Mouse (Mus musculus) left cerebral cortex, postnatal 10 days (tissue): ENCODE results near the gene Traf4. TPM values are rescaled to one million over a fixed set of nuclear protein-coding genes. Genes with fewer than 3 reads are reported as not detected.

ENCODE experiments used
- DNase-seq, 2 experiments: peaks; one replicate each; pipeline ENCODE4 v3.0.0; 2021 to 2022; ENCODE audit warnings: low spot score in 2 of 2, mixed read lengths in 1 of 2; ENCODE audit errors: extremely low spot score in 1 of 2
- intact Hi-C: fragments of 180-260 bp; cut with DNase I; formaldehyde crosslinking; loops from one replicate; pipeline ENCODE4 v1.15.1; 2025
- total RNA-seq, 2 experiments: library from RNA; stranded (reverse); gene quantifications; 2 replicates each; pipeline ENCODE4 v1.2.3; 2021

Gene Traf4
- total RNA-seq, 2 experiments from 2014 or later = 31.0 to 32.6 TPM

DNA sequence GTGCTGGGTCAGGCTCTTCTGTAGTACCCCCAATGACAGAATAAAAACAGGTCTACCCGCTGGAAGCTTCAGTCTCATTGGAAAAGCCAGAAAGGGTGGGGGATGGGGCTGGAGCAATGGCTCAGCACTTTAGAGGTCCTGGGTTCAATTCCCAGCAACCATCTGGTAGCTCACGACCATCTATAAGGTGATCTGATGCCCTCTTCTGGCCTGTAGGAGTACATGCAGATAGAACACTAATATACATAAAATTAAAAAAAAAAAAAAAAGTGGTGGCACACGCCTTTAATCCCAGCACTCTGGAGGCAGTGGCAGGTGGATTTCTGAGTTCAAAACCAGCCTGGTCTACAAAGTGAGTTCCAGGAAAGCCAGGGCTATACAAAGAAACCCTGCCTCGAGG is 5.9 kb upstream of the Traf4 start:
- intact Hi-C loops = loop anchor here (10.0 kb wide), 1 partner anchor 347 kb away; no protein-coding TSS in a partner anchor
- DNase-seq = no peak

DNA sequence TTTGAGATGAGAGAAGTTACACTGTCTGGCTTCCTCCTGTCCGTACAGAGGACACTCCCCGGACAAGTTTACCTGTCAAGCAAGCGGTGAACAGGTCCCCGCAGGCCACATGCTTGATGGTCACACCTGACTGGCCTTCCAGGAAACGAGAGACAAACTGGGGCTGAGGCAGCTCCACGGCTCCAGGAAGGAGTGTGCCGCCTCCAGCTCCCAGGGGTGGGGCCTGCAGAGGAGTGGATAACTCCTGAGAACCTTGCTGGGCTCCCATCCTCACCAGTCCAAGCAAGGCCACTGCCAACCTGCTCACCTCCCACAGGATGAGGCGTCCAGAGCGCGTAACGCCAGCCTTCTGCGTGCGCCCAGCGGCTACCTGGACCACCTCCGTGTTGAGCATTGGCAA is 4.9 kb upstream of the Traf4 start:
- intact Hi-C loops = loop anchor here (10.0 kb wide), 1 partner anchor 346 kb away; no protein-coding TSS in a partner anchor

DNA sequence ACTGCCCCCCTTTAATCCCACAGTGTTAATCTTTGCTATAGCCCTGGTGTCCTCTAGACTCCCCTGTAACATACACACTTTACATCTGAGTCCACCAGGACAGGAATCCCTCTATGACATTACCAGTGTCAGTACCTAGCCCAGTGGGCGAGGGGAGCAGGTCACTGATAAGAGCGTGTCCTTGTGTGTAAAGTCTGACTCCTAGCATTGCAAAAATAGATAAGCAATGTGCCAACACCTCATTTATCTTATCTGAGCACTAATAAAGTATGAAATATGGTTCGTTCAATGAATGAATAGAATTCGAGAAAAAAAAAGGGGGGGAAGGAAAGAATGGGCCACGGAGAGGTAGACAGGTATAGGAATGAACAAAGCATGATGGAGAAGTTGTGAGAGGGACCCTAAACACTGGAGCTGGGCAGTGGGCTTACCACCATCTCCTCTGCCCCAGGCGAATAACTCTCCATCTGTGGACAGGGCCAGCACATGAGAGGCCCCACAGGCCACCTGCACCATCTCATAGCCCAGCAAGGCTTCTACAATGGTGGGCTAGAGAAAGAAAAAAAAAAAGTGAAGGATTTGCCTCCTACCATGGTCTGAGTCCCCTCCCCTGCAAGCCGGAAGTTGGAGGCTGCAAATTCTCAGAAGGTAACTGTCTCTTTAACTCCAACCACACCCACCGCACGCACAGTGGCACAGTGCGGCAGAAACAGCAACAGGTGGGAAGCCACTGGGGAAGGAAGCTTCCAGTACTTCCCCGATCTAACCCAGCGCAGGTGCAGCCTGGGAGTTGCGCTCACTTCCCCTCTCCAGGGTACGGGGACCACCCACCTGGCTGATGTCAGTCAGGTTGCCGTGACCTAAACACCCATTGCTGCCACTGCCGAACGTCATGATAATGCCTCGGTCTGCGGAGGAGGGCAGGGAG is 3.4 kb upstream of the Traf4 start:
- no peak for DNase-seq
- intact Hi-C loops = no loop called here

More for the DNA sequence above, 4.9 kb upstream of the Traf4 start:
- no peak for DNase-seq

DNA sequence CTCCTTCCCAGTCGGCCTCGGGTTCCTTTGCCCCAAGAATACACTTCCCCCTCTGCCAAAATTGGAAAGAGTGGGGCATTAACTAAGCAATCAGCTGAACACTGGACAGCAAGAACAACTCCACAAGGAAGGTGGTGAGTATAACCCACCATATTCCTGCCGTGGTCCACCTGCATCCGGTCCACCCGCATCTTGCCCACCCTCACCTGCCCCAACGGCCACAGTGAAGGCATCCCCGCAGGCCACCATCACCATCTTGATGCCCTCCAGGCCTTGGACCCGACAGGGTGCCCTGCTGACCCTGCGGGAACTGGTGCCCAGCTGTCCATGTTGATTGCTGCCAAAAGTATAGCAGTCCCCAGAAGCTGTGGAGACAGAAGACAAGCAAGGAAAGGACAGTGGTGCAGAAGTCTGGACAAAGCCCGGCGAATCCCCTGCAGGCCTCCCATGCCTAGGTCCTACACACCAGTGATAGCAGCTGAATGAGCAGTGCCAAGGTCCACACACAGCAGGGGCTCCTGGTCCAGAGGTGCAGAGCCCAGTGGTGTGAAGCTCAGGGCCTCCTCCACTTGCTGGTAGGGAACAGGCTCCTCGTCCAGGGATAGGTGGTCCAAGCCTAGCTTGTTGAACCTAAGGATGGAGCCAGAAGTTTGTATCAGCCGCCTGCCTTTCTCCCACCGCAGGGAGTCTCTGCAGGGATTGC is 2.0 kb upstream of the Traf4 start:
- DNase-seq = no peak
- intact Hi-C loops = no loop called here

DNA sequence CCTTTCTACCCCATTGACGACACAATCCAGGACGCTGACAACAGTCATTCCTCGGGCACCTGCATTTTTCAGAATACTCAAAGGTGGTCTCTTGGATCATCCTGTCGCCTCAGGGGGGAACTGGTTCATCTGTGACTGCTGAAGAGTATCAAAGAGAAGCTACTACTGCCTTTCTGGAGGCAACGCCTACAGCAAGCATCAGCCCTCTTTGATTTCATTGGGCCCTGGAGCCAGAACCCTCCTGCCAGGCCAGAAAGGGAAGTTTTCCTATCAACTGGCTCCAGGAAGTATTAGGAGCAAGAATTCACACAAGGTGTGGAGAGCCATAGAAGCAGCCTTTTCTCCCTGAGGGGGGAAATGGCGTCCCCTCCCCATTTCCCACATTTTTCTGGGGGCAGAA is 1.3 kb upstream of the Traf4 start:
- DNase-seq = no peak
- intact Hi-C loops = no loop called here

DNA sequence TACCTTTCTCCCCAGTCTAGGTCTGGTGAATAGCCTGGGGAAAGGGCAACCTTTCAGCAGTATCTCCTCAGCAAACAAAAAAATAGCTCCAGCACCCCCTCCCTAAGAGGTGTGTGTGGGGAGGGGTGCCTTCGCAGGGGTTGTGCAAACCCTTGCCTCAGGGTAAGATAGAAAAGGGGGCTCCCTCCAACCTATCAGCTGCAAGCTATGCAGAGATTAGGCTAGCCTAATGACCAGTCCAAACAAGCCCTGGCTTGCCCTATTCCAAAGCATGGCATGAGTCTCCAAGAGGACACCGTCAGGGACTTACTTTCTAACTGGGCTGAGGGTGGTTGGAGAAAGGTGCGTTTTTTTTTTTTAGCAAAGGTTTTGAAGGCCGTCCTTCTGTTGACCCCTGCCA is 772 bp upstream of the Traf4 start:
- no peak for DNase-seq
- intact Hi-C loops = no loop called here

DNA sequence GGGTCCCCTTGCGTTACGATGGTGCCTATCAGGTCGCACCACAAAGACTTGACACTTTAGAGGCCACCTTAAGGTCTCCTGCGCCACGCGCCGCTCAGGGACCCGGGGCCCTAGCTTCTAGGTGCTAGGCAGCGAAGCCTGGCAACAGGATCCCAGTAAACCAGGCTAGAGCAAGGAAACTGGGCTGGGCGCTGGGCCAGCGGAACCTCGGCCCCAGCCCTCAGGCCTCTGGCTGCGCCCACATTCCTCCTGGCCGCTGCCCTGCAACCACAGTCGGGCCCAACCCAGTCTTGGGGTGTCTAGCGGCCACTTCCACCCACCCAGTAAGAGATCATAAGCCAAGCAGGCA is 346 bp upstream of the Traf4 start:
- intact Hi-C loops = no loop called here
- DNase-seq = peak in 1 of 2 experiments; percentile 78

DNA sequence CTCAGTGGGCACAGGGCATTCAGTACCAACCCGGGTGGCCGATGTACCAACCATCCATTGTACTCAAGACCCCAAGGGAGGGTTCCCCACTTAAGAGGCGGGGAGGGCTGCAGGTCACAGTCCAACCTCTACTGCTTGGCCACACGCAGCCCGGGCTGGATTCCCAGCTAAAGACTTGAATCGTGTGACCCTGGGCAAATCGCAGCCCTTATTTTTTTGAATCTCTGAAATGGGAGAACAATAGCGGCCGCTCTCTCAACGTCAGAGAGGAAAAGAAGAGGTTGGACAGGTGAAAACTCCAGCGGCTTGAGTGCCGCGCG is 825 bp downstream of the Traf4 start:
- intact Hi-C loops = no loop called here
- DNase-seq = no peak

DNA sequence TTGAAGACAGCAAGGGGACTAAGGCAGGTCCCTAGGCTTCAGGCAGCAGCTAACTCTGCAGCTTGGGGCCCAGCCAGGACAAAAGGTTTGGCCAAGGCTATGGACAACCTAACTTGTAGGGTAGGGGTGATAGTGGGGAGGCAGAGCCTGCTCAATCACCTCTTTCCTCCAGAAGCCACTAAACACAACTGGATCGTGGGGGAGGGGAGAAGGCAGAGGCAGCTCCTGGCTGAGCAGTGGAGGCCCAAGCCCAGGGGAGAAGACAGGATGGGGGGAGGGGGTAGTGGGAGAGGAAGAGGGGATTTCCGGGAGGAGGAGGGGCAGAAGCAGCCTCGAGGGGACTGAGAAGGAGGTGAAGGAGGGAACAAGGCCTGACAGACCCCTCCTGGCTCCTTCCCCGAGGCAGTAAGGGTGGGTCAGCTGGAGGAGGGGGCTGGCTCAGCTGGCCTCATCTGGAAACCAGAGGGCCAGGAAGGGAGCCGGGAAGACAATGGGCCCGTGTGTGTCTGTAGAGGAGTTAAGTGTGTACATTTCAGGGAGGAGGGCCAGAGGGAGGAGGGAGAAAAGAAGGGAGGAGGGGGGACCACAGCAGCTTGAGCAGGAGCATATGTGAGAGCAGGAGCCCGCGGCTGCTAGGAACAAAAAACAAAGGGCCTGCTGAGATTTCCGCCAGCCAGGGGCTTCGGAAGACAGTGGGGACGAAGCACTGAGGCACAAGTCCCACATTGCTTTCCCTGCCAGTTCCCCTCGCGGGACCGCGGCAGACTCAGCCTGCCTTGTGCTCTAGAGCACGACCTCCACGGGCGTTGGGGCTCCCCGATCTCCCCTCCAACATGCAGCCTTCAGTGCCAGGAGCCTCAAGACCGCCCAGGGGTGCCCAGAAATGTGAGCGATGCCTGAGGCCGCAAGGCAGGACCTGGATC is 1.4 kb downstream of the Traf4 start:
- peak in 1 of 2 experiments; percentile 86 for DNase-seq
- intact Hi-C loops = no loop called here

DNA sequence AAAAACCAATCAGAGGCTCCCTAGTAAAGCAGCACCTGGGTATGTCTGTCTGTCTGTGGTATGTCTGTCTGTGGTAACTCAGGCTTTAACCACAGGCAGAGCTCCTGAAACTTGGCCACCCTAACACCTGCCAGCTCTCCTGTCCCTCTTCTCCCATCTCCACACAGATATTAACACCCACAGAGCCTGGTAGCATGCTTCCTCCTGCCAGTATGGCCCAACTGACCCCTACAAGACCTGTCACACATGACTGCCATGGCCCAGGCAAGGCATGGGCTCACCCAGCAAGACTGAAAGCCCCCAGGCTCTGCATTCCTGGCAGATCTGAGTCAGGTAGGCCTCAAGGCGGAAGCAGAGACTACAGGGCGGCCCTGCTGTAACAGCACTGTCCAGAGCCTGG is 2.3 kb downstream of the Traf4 start:
- intact Hi-C loops = no loop called here
- no peak for DNase-seq

DNA sequence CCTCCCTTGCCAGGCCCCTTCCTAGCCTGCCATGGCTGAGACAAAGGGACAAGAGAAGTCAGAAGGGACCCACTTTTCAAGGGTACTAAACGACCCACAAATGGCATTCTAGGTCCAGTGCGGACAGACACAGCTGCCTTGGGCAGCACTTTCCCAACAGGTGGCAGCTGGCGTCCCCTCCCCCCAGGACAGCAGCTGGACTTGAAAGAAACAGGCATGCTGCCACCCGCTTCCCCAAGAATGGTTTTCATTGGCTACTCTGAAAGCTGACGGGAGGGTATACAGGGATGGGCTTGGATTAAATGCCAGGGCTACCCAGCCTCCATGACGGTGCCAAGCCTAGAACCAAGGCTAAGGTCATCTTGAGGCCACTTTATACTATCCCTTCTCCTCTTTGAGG is 2.9 kb downstream of the Traf4 start:
- intact Hi-C loops = no loop called here
- DNase-seq = peak; percentile 67 to 86

DNA sequence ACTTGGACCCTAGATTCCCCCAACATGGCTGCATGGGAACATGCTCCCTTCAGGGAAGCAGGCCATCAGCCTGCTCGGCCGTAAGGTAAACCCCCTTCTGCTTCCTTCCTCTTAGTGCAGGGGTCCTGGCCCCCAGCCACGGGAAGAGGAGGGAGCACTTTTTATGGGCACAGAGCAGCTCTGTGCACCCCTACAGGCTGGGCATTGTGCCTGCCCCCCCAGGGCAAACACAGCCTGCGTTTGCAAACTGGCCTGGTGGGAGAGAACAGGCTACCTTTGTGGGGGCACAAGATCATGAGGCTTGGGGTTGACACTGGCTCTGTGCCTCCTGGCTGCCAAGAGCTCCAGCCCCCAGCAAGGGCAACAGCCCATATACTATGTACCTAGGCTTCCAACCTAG is 3.4 kb downstream of the Traf4 start:
- DNase-seq = peak; percentile 49 to 79
- intact Hi-C loops = no loop called here

DNA sequence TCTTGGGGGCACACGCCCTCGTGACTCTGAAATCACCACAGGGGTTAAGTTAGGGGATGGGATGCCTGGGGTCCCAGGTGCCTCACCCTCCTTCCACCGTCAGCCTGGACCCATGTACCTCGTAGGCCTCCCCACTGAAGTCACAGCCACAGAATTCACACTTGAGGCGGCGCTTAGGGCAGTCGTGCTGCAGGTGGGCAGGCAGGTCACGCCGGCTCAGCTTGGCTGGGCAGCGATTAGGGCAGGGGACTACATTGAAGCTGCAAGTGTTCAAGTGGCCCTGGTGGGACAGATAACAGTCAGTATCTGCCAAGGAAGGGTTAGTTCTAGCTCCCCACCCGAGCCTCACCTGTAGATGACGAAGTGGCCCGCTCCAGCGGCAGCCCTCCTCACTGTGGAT is 4.2 kb downstream of the Traf4 start:
- intact Hi-C loops = no loop called here

DNA sequence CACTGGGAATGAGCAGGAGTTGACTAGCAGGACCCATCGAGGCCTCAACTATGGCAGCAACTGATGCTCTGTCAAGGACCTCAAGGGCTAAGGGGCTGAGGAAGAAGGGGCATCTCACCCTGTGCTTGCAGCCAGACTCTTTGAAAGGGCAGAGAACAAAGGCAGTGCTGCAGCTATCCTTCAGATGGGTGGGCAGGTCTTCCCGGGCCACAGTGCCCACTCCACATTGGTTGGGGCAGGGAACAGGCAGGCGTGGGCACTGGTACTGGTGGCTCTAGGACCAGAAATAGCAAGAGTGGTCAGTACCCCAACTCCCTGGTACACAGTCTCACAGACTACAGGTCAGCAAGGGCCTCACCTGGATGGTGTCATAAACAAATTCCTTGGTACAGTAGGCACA is 4.7 kb downstream of the Traf4 start:
- intact Hi-C loops = no loop called here
- DNase-seq = no peak

More for the DNA sequence above, 4.2 kb downstream of the Traf4 start:
- DNase-seq = no peak

DNA sequence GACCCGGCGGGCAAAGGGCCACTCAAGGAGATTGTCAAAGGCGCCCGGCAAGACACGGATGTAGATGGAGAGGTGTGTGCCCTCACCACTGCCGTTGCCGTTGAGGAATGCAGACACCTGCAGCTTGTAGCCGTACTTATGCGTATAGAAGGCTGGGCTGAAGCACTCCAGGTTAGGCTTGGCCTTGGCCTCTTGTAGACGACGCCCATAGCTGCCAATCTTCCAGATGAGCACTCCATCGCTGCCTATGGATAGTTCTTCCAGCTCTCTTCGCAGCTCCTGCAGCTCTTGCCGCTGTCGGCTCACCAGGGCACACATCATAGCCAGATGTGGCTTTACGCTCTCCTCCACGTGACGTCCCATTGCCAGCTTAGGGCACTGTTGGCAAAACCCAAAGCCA is 5.2 kb downstream of the Traf4 start:
- DNase-seq = no peak
- intact Hi-C loops = no loop called here

DNA sequence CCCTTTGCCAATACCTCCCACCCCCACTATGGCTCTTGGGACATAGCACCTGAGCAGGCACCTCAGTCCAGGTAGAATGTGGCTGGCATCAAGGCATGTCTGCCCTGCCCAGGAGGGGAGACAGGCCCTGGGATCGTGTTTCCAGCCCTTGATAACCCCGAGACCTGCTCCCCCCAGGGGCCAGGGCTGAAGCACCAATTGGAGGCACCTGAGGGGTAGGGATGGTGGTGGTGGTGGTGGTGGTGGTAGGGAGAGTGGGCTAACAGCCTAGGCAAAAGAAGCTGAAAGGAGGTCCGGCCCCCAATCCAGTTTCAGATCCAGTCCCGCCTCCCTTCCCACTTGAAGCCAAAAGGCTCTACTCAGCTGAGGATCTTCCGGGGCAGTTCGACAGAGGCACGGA is 5.8 kb downstream of the Traf4 start:
- DNase-seq = no peak
- intact Hi-C loops = loop anchor here (5.0 kb wide), 1 partner anchor 67 kb away; the partner anchor contains the start of gene Fam222b

DNA sequence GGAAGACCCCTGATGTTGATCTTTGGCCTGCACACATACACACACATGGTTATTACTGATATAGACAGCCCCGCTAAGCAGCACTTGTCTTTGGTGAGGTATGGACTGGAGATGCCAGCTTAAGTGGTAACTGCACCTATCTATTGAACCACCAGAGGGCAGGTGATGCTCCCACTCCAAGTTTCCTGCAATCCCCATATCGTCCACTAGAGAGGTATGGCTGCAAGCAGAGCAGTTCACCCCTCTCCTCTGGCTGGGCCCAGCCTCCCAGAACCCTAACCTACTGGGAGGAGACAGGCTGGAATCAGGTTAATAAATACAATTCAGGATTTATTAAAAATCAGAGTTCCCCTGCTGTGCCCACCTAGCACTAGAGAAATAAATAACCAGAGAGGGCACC is 6.3 kb downstream of the Traf4 start:
- peak; percentile 80 to 81 for DNase-seq
- intact Hi-C loops = loop anchor here (5.0 kb wide), 1 partner anchor 67 kb away; the partner anchor contains the start of gene Fam222b

DNA sequence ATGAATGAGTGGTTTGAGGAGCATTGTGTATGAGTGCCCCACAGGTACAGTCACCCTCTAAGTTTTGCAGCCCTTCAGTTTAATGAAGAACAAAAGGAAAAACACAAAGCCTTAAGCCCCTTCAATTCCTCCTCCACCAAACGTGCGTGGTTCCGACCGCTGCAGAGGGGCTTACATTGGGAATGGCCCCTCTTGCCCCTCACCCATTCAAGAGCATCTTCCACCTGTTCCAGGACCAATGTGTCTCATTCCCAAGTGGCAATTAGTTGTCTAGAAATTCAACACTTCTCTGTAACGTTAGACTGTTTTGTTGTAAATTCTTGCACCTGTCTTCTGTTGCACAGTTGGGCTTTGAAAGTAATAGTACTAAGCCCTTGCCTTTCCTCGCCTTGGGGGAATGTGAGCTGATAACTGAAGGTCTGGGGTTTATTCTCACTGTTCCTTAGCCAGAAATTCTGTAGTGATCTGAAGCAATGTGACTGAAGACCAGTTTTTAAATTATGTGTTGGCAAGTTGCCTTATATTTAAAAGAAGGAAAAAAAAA is 9.2 kb downstream of the Traf4 start:
- DNase-seq = no peak
- intact Hi-C loops = loop anchor here (5.0 kb wide), 1 partner anchor 64 kb away; the partner anchor contains the start of gene Fam222b

DNA sequence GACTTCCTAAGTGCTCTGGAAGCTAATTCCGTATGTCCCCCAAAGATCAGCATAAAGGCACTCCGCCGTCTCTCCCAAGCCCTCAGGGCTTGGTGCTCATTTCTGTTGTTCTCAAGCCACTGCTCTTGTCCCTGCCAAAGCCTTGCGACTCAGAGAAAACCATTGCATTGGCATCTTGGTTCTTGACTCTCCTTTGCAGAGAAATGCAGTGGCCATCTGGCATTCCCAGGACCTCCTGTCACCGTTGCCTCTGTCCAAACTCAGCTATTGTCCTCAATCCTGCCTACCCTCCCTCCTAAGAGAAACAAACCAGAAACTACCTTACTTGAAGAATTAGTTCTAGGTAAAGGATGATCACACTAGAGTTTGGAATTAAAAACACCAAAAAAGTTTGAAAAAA is 9.7 kb downstream of the Traf4 start:
- DNase-seq = no peak
- intact Hi-C loops = loop anchor here (5.0 kb wide), 1 partner anchor 63 kb away; the partner anchor contains the start of gene Fam222b
